In genomic region chr7:73555918-73556580, GRCm38 (mm10) we compare ENCODE assay signal across 9 mouse cellular contexts. TPM values are rescaled to one million over a fixed set of nuclear protein-coding genes. Genes with fewer than 3 reads are reported as not detected.
DNase-seq lines count a peak whose midpoint lies in the region; ATAC-seq lines count a peak whose summit lies in the region.
"Had no signal": no experiment of that assay in that cellular context is flagged by ENCODE, and none has a peak within 500 bp of the region (broad histone marks: within the 10 kb centered on the region; RNA-seq: fewer than 3 reads in every experiment).

No protein-coding gene starts in this region.

- no peak for ATAC-seq in megakaryocyte, adult 5-6 weeks (ENCODE audit: poor library complexity, severe bottlenecking)
- no peak for ATAC-seq in limb, embryonic 15.5 days (ENCODE audit: insufficient number of reproducible peaks, low FRiP score, low TSS enrichment, low read depth)
- ATAC-seq: inflammation-experienced regulatory T-cells, adult 6 months had no signal

- no peak overlapping the region for H3K27ac ChIP-seq in limb, embryonic 15.5 days

- peak overlapping the region; percentile 99 for H3K4me3 ChIP-seq in megakaryocyte, embryonic 14.5 days (replicated peaks)
- H3K4me3 ChIP-seq in limb, embryonic 15.5 days: peak overlapping the region; percentile 92

- H3K36me3 ChIP-seq in megakaryocyte, embryonic 14.5 days (replicated peaks; ENCODE audit: low read length): peaks cover 43% of the 10 kb centered on the region
- no peaks in the 10 kb centered on the region for H3K36me3 ChIP-seq in limb, embryonic 15.5 days

- no peaks in the 10 kb centered on the region for H3K9me3 ChIP-seq in megakaryocyte, embryonic 14.5 days
- H3K9me3 ChIP-seq in limb, embryonic 15.5 days: no peaks in the 10 kb centered on the region

- H3K4me2 ChIP-seq in limb, embryonic 15.5 days: peak overlapping the region; percentile 34; the same call in 1 of the 2 replicates

- peaks cover 22% of the 10 kb centered on the region for H3K4me1 ChIP-seq in megakaryocyte, embryonic 14.5 days
- peaks cover 11% of the 10 kb centered on the region for H3K4me1 ChIP-seq in limb, embryonic 15.5 days

- H3K9ac ChIP-seq in limb, embryonic 15.5 days: peak overlapping the region; percentile 100; the same call in 1 of the 2 replicates

- 5% methylated on average over 4 of the region's 4 CpGs for WGBS in limb, embryonic 15.5 days

- H3K27me3 ChIP-seq in megakaryocyte, embryonic 14.5 days (replicated peaks): no peaks in the 10 kb centered on the region
- no peaks in the 10 kb centered on the region for H3K27me3 ChIP-seq in limb, embryonic 15.5 days

- DNase-seq in embryo, embryonic 10.5 days (ENCODE audit: low spot score): peak; percentile 42
- DNase-seq in embryo, embryonic 11 days: no peak
- peak; percentile 0 for DNase-seq in yolk sac, embryonic 10.5 days (ENCODE audit: low spot score)
- no peak for DNase-seq in right cerebral cortex, adult 2 months (ENCODE audit: low spot score in 2 of 2)
- DNase-seq in cerebellum, adult 18-20 months: no peak

RNA-seq across cellular contexts. Expression of gene Chd2, which starts 14.4 kb away (rescaled TPM):
- polyA plus RNA-seq in megakaryocyte, embryonic 14.5 days (2012; ENCODE audit: insufficient read depth, low replicate concordance): 3.1 and 38.7 TPM in 2 replicates
- 51.4 and 54.4 TPM in 2 replicates for total RNA-seq in megakaryocyte, adult 5-6 weeks (2015)
- 88.6 and 119 TPM in 2 replicates for total RNA-seq in megakaryocyte, adult 5-6 weeks (2017)
- polyA plus RNA-seq in limb, embryonic 15.5 days (2015; fragmentation: Nextera tagmentation; extraction: Ambion mirVana): 48.6 and 51.7 TPM in 2 replicates

Comparison
In these comparisons a context has a peak if more than half of its experiments do, and no peak if none do; other contexts are left out.
1. DNase-seq: peak in embryo, embryonic 10.5 days (single experiment) and yolk sac, embryonic 10.5 days (single experiment); none in embryo, embryonic 11 days (single experiment), right cerebral cortex, adult 2 months (0 of 2) and cerebellum, adult 18-20 months (0 of 2).